Mouse (Mus musculus) embryonic facial prominence, embryonic 14.5 days (tissue): ENCODE measurements around the gene Sfxn4. TPM values are rescaled to one million over a fixed set of nuclear protein-coding genes. Genes with fewer than 3 reads are reported as not detected.
A peak's percentile ranks its signal among the peaks of the same experiment; 100 is the strongest.
"Not testable (repeated sequence)": the region's sequence is repeated elsewhere in the genome, so short reads cannot be mapped to it uniquely, and the experiment has no call there.

ENCODE experiments used
- ATAC-seq: fragments of 200-750 bp; cut with Nextera tagmentation; 2 replicates; pipeline ENCODE4 v1.8.0; 2017; ENCODE audit warnings: low read depth, moderate number of reproducible peaks, moderate TSS enrichment
- DNase-seq: peaks from one replicate; pipeline ENCODE4 v3.0.0-alpha.2; 2015; ENCODE audit warnings: low spot score
- H3K27ac ChIP-seq: fragments of 300-500 bp; sonication (generic); replicated peaks from 2 replicates; pipeline ENCODE4 v1.5.1; 2014; ENCODE audit warnings: low read depth, mild to moderate bottlenecking, low read length, moderate library complexity
- H3K27me3 ChIP-seq: fragments of 300-500 bp; sonication (generic); replicated peaks from 2 replicates; pipeline ENCODE4 v1.6.1; 2014; ENCODE audit warnings: low read length; ENCODE audit not compliant: control insufficient read depth, insufficient read depth
- H3K36me3 ChIP-seq: fragments of 300-500 bp; sonication (generic); 2 replicates; pipeline ENCODE4 v1.6.1; 2014; ENCODE audit warnings: low read length, mixed read lengths; ENCODE audit not compliant: control insufficient read depth, insufficient read depth
- H3K4me1 ChIP-seq: fragments of 300-500 bp; sonication (generic); 2 replicates; pipeline ENCODE4 v1.6.1; 2014; ENCODE audit warnings: antibody characterized with exemption, low read length; ENCODE audit not compliant: control insufficient read depth, insufficient read depth
- H3K4me2 ChIP-seq: fragments of 300-500 bp; sonication (generic); 2 replicates; pipeline ENCODE4 v1.6.1; 2014; ENCODE audit warnings: low read depth, mild to moderate bottlenecking, low read length, moderate library complexity, mixed read lengths
- H3K4me3 ChIP-seq: fragments of 300-500 bp; sonication (generic); 2 replicates; pipeline ENCODE4 v1.5.1; 2014; ENCODE audit warnings: low read depth, mild to moderate bottlenecking, low read length
- H3K9ac ChIP-seq: fragments of 300-500 bp; sonication (generic); 2 replicates; pipeline ENCODE4 v1.6.1; 2014; ENCODE audit warnings: low read depth, mild to moderate bottlenecking, low read length, moderate library complexity, mixed read lengths
- H3K9me3 ChIP-seq: fragments of 300-500 bp; sonication (generic); 2 replicates; pipeline ENCODE4 v1.6.1; 2016; ENCODE audit warnings: low read length; ENCODE audit not compliant: control insufficient read depth
- WGBS: fragments of 180-500 bp; shearing (Covaris S2); extraction: QIAGEN DNeasy Blood & Tissue Kit; methylation state at CpG from one replicate; pipeline ENCODE4 v1.1.7; 2014; 5-methylcytosine and 5-hydroxymethylcytosine counted together
- polyA plus RNA-seq: library from polyadenylated mRNA; unstranded; fragments of >200 nt; fragmentation: Nextera tagmentation; extraction: Ambion mirVana; gene quantifications from 2 replicates; pipeline ENCODE4 v1.2.1, GENCODE M21; 2014

Sfxn4 gene
- polyA plus RNA-seq, 1 experiment from 2014 or later: 8.4 TPM

- DNase-seq: no peak
- Histone ChIP-seq H3K36me3 (peaks cover 46% of the 10 kb centered on the region), H3K27me3 (no peaks in the 10 kb centered on the region), H3K4me2 (no peak overlapping the region), H3K27ac (no peak overlapping the region), H3K9me3 (no peaks in the 10 kb centered on the region), H3K4me3 (no peak overlapping the region), H3K4me1 (peaks cover 11% of the 10 kb centered on the region; the same call in 1 of the 2 replicates), H3K9ac (no peak overlapping the region)
- ATAC-seq: no peak
- WGBS: 88% methylated on average over 5 of the region's 5 CpGs
Measured at GRCm38 (mm10) chr19:60871366-60871765, 10.1 kb upstream of the Sfxn4 start.

GRCm38 (mm10) chr19:60870489-60870888 is 9.2 kb upstream of the Sfxn4 start:
- no peaks in the 10 kb centered on the region for H3K9me3 ChIP-seq
- H3K9ac ChIP-seq: no peak overlapping the region
- no peaks in the 10 kb centered on the region for H3K27me3 ChIP-seq
- no peak overlapping the region for H3K4me2 ChIP-seq
- H3K27ac ChIP-seq: no peak overlapping the region
- peaks cover 11% of the 10 kb centered on the region; the same call in 1 of the 2 replicates for H3K4me1 ChIP-seq
- H3K4me3 ChIP-seq: no peak overlapping the region
- WGBS: 83% methylated on average over 1 of the region's 1 CpGs
- peaks cover 46% of the 10 kb centered on the region for H3K36me3 ChIP-seq
- ATAC-seq (no peak), DNase-seq (no peak)

DNA sequence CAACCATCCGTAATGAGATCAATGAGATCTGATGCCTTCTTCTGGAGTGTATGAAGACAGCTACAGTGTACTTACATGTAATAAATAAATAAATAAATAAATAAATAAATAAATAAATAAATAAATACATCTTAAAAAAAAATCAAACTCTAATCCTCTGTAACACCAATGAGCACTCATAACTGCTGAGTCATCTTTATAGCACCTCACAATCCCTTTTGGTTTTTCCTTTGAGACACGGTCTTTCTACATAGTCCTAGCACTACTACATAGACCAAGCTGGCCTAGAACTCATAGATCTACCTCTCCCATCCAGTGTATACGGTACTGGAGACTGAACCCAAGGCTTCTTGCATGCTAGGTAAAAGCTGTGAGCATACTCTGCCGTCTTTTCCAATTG is 4.9 kb upstream of the Sfxn4 start:
- DNase-seq, H3K27me3 ChIP-seq, H3K4me3 ChIP-seq, H3K4me2 ChIP-seq, H3K4me1 ChIP-seq, H3K27ac ChIP-seq, H3K9me3 ChIP-seq, H3K9ac ChIP-seq, ATAC-seq: not testable (repeated sequence)
- 95% methylated on average over 4 of the region's 4 CpGs for WGBS
- peaks cover 50% of the 10 kb centered on the region for H3K36me3 ChIP-seq

DNA sequence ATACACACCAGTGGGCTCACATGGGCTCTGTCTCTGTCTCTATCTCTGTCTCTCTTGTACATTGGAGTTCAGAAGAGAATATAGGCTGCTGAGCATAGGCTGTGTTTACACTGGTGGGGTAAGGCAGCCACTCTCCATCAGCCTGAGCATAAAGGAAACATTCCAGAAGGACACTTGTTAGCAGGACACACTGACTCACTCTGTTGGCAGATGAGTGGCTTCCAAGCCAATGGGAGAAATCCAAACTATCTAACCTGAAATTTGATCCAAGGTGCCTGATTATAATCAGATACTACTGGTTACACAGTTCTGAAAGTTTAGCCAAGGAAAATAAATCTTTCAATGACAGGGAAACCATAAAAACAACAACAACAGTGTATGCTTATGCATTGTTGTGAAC is 15.5 kb downstream of the Sfxn4 start:
- H3K4me2 ChIP-seq: no peak overlapping the region
- H3K27me3 ChIP-seq: no peaks in the 10 kb centered on the region
- DNase-seq (no peak), ATAC-seq (no peak)
- H3K27ac ChIP-seq: no peak overlapping the region
- no peaks in the 10 kb centered on the region for H3K9me3 ChIP-seq
- H3K4me3 ChIP-seq: no peak overlapping the region
- no peak overlapping the region for H3K9ac ChIP-seq
- H3K36me3 ChIP-seq: peaks cover 24% of the 10 kb centered on the region; the same call in 1 of the 2 replicates
- H3K4me1 ChIP-seq: no peaks in the 10 kb centered on the region

DNA sequence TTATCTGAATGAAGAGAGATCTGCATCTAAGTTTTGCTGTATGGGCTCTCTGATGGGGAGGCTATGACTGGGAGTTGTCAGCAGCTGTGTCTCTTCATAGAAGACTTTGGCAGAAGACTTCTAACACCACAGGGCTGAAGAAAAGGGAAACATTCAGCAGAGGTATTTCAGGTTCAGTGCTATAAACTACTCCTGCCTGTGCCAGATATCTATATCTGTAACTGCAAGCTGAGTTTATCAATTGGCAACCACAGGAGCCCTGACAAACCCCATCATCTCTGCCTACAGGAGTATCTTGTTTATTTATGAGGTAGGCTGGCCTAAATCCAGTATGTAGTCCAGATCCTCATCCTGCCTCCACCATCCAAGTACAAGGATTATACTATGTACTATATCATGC is 18.0 kb downstream of the Sfxn4 start:
- no peak overlapping the region for H3K27ac ChIP-seq
- no peaks in the 10 kb centered on the region for H3K9me3 ChIP-seq
- no peaks in the 10 kb centered on the region for H3K27me3 ChIP-seq
- no peak overlapping the region for H3K4me3 ChIP-seq
- H3K4me1 ChIP-seq: no peaks in the 10 kb centered on the region
- no peak for ATAC-seq
- no peak overlapping the region for H3K4me2 ChIP-seq
- H3K9ac ChIP-seq: no peak overlapping the region
- peaks cover 36% of the 10 kb centered on the region for H3K36me3 ChIP-seq
- no peak for DNase-seq

DNA sequence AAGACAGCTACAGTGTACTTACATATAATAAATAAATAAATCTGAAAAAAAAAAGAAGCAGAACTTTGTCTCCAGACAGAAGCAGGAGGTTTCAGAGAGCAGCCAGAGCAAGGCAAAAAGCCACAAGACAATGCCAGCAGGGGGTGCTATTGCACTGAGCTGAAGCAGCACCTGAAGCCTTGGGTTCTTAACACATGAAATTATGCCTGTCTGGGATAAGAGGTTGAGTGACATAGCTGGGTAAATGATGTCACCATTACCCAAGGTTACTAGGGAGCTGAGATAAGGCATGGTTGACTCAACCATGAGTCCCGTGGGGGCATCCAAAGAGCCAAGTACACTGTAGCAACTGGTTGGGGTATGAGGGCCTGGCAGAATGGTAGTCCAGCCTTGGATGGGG is 23.5 kb downstream of the Sfxn4 start:
- Histone ChIP-seq H3K27ac (no peak overlapping the region), H3K4me1 (no peaks in the 10 kb centered on the region), H3K36me3 (peaks cover 78% of the 10 kb centered on the region), H3K9me3 (no peaks in the 10 kb centered on the region), H3K9ac (no peak overlapping the region), H3K4me2 (no peak overlapping the region), H3K27me3 (no peaks in the 10 kb centered on the region), H3K4me3 (no peak overlapping the region)
- ATAC-seq: peak; percentile 62
- DNase-seq: peak; percentile 69
- 81% methylated on average over 1 of the region's 1 CpGs for WGBS

DNA sequence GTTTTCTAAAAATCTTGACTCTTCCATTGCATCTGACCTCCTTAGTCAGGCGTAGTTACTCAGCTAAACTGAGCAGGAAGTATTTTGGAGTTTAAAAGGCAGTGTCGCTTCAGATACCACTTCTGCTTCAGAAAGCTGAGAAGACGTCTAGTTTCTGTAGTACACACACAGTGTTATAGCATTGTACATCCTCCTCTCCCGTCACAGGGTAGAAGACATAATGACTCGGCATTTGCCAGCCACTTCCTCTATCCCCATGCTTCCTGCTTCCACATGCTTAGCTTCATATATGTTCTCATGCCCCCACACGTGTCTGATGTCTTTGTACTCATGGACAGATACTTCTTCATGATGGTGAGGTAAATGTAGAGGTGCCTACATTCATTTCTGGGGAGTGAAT is 42.6 kb downstream of the Sfxn4 start:
- Histone ChIP-seq H3K27ac (no peak overlapping the region), H3K9ac (no peak overlapping the region), H3K4me3 (no peak overlapping the region), H3K4me2 (no peak overlapping the region), H3K36me3 (peaks cover 76% of the 10 kb centered on the region), H3K27me3 (no peaks in the 10 kb centered on the region), H3K4me1 (no peaks in the 10 kb centered on the region), H3K9me3 (no peaks in the 10 kb centered on the region)
- ATAC-seq: no peak
- 86% methylated on average over 6 of the region's 6 CpGs for WGBS
- DNase-seq: no peak

DNA sequence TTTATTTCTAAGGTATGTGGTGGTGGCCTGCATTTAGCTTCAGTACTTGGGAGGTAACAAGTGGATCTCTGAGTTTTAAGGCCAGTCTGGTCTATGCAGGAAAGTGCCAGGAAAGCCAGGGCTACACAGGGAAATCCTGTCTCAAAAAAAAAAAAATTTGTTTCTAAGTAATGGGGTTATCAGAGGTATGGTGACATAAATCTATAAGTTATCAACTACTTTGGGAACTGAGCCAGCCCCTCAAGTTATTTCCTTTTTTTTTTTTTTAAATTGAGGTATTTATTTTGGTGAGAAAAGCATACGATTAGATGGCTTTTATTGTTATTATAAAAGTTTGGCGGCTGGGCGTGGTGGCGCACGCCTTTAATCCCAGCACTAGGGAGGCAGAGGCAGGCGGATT is 48.1 kb downstream of the Sfxn4 start:
- Histone ChIP-seq H3K27ac (no peak overlapping the region), H3K4me3 (no peak overlapping the region), H3K4me2 (no peak overlapping the region), H3K27me3 (no peaks in the 10 kb centered on the region), H3K9me3 (no peaks in the 10 kb centered on the region), H3K4me1 (0 out of 2 replicates have a peak, but pooled peaks cover 9% of the 10 kb centered on the region), H3K9ac (no peak overlapping the region), H3K36me3 (peaks cover 24% of the 10 kb centered on the region)
- WGBS: 98% methylated on average over 6 of the region's 6 CpGs
- DNase-seq (no peak), ATAC-seq (no peak)

GRCm38 (mm10) chr19:60812036-60812389 is 49.3 kb downstream of the Sfxn4 start:
- H3K9me3 ChIP-seq: no peaks in the 10 kb centered on the region
- H3K4me2 ChIP-seq: peak overlapping the region; percentile 72
- H3K36me3 ChIP-seq: peaks cover 19% of the 10 kb centered on the region
- H3K9ac ChIP-seq: peak overlapping the region; percentile 84
- whole genome bisulfite sequencing: 21% methylated on average over 10 of the region's 10 CpGs
- no peak for ATAC-seq
- DNase-seq: no peak
- H3K4me1 ChIP-seq: 0 out of 2 replicates have a peak, but pooled peaks cover 9% of the 10 kb centered on the region
- H3K4me3 ChIP-seq: peak overlapping the region; percentile 75
- peak overlapping the region; percentile 61; the same call in 1 of the 2 replicates for H3K27ac ChIP-seq
- no peaks in the 10 kb centered on the region for H3K27me3 ChIP-seq
